Mouse (Mus musculus) cerebellum, adult 2 months (tissue): ENCODE data around the gene Alkbh5.

Experiments
- CTCF ChIP-seq: fragments of 200-500 bp; IDR thresholded peaks from 2 replicates; pipeline ENCODE4 v1.5.1; 2011; ENCODE audit warnings: low read depth, mild to moderate bottlenecking, control low read depth, low read length, moderate library complexity, borderline replicate concordance; ENCODE audit not compliant: insufficient read depth
- POLR2A ChIP-seq: fragments of 200-500 bp; IDR thresholded peaks from 2 replicates; pipeline ENCODE4 v1.6.1; 2011; ENCODE audit warnings: low read length, control low read depth, borderline replicate concordance; ENCODE audit not compliant: insufficient read depth

DNA sequence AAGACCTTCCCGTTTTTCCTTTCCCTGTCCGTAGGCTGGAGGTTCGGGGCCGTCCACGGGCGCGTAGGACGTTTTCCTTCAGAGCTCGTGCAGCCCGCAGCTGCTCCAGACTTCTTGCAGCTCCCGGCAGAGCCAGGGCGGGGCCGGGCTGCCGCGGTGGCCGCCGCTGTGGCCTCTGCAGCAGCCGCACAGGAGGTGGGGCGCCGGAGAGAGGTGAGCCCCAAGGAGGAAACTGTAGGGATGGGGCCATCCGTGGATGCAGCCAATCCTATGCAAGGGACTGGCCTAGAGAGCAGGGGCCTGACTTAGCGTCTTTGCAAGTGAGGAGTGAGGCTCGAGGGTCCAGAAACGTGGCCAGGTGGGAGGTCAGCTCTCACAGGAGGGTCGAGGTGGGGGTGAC lies 26.7 kb upstream of the Alkbh5 start:
- TF ChIP-seq CTCF (no peak), POLR2A (no peak)
